Mouse (Mus musculus) neutrophil, adult 5-6 weeks (primary cell): ENCODE results near the gene Nlrx1. TPM values are rescaled to one million over a fixed set of nuclear protein-coding genes. Genes with fewer than 3 reads are reported as not detected.

Experiments
- ATAC-seq: fragments of 151-379, 151-347 bp; 2 replicates; pipeline ENCODE4 v1.8.0; 2017; ENCODE audit warnings: mild to moderate bottlenecking, moderate TSS enrichment; ENCODE audit not compliant: insufficient number of reproducible peaks, poor library complexity, low FRiP score, severe bottlenecking; ENCODE audit errors: extremely low read depth
- total RNA-seq: library from RNA; stranded (forward); fragments of 200-1000 nt; gene quantifications from 2 replicates; pipeline ENCODE4 v1.2.3, GENCODE M21; 2017

Gene Nlrx1
- total RNA-seq, 1 experiment from 2014 or later, result 12.6 TPM

DNA sequence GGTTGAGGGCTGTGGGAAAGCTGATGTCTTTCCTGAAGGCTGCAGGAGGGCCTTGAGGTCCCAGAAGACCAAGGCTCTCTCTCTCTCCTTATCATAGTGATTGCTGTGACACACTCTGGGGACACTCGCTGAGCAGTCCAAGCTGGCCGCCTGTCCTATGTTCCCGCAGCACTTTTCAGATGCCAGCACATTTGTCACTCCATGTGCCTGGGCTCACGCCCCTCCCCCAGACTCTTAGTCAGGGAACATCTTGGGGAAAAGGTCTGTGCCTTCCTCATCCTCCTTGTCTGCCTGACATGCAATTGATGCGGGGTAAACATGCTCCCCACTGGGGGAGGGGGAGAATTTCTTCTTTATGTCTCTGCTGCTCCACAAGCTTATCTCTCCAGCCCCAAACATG, 14.8 kb upstream of the Nlrx1 start:
- ATAC-seq, result no peak

DNA sequence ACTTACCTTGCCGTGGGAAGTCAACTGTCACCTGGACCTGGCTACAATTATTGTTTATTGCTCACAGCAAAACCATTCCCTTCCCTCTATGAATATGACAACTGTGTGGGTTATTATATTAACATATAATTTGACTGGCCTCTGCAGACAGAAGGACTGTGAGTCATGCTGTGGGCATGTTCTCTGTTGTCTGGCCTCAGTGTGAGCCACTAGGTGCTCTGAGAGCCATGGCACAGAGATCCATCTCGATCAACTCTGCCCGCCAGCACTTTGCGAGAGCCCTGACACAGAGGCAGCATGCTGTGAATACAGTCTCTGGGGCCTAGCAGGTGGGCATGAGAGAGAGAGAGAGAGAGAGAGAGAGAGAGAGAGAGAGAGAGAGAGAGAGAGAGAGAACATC, 1.6 kb upstream of the Nlrx1 start:
- ATAC-seq, result no peak

DNA sequence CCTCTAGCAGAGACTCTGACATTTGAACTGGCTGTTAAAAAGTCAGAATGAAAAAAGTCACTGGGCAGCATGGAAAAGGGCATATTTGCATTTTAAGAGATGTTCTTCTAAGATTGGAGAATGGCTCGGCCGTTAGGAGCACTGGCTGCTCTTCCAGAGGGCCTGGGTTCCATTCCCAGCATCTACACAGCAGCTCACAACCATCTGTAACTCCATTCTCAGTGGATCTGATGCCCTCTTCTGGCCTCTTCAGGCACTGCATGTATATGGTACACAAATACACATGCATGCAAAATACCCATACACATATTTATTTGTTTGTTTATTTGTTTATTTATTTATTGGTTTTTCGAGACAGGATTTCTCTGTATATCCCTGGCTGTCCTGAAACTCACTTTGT, 678 bp upstream of the Nlrx1 start:
- ATAC-seq, result no peak

DNA sequence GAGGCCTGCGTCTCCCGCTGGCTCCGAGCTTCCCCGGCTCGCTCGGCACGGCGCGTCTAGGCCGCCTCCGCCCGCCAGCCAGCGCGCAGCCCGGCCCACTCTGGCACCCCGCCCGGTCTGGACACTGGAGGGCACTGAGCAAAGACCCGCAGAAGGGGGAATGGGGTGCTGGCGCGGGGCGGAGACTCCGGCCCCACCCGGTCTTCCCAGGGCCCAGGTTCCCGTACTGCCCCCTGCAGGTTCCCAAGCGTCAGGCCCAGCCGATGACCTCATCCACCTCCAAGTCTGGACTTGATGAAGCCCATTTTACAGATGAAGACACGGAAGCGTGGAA, 405 bp downstream of the Nlrx1 start:
- ATAC-seq, result peak; percentile 80

DNA sequence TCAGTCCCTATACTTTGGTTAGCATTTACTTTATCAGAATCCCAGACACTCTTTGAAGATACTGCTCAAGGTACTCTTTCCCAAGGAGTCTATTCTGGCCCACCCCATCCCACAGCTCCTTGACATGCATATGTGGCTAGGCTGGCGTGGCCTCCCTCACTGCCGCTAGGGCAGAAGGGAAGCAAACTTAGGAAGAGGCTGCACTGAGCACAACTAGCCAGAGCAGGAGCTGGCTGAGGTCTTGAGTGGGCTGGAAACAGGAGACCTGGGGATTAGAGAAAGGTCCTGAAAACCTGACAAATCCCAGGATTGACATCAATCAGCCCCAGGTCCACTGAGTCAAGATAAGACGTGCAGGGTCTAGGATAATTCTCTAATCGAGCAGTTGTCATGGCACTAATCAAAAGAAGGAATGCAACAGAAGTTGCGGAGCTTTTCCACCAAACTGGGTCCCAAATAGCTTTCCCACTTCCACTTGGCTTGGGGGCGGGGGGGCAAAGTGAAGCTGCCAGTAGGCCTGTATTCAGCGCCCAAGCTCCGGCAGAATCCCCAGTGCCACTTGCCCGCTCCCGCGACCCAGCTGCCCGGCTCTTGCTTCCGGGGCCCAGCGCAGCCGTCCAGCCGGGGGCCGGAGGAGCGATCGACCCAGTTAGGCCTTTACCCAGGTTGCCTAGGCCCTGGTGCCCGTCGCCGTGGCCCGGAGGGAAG, 926 bp downstream of the Nlrx1 start:
- ATAC-seq, result 0 out of 2 replicates have a peak, but pooled peaks have one; percentile 4

DNA sequence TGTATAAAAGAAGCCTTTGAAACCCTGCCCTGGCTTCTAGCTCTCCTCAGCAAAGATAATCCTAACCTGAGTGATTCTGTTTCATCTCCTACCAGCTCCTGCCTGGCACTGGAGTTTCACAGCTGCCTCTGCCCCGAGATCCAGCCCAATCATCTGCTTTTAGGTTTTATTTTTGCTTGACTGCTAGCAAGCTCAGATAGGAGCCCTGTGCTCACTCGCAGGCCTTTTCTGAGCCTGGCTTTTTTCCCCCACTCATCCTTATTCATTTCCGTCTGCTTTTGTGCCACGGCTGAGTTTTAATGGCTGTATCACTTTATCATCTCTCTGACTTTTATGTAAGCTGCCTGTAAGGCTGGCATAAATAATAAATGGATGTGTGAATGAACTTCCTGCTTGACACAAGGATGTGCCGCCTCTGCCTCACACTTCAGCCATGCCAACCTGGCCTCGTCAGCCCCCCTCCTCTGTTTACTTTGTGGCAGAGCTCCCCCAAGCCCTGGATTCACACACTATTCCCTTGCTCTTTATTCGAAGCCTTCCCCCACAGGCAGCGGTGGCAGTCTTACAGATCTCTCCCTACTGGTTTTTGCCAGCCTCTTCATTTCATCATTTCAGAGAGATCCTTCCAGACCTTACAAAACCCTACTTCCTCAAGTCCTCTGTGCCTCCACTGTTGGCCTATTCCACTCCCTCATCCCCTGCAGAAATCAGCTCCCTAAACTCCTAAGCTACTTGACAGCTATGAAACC, 1.7 kb downstream of the Nlrx1 start:
- no peak for ATAC-seq

DNA sequence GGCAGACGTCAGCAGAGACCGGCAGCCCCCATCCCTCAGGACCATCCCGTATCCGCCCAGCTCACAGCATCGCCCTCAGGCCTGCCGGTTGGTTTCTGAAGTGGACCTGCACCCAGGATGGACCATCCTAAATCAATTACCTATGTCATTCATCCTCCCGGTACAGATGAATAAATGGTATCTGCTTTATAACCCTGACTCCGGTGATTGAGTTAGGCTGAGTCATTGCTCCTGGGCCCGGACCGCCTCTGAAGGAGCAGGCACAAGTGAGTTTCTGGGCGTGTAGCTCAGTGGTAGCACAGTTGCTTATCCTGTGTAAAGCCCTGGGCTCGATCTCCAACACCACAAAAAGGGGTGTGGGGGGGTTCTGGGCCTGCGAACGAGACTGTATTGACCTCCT, 7.0 kb downstream of the Nlrx1 start:
- no peak for ATAC-seq

DNA sequence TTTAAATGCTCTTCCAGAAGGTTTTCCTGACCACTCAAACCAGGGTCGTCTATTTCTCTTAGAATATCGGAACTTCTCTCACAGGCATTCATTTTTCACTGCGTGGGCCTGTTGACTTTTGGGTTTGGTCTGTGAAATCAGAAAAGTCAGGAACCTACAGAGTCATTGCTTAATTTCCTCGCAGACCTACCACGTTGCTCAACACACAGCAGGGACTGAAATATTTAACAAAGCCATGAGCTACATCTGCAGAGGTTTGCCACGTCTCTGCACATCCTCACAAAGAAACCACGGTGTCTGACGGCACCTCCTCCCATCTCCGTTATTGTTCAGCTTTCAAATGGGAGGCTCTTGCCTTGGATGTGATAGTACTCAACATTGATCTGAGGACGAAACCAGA, 9.4 kb downstream of the Nlrx1 start:
- ATAC-seq, result no peak

DNA sequence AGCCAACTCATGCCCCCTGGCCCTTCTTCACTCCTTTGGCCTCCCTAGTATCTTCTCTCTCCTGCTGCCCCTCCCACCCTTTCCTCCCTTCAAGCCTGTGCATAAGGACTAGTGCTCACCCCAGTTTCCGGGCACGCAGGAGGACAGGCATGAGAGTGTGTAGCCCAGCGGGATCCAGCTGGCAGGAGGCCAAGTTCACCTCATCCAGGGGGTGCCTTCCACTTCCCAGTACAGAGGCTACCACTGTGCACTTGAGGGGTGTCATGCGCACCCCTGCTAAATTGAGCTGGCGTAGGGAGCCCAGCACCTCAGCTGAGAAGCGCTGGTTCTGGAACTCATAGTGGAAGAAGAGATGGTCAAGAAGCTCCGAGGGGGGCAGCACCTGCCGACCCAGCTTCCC, 12.2 kb downstream of the Nlrx1 start:
- no peak for ATAC-seq

DNA sequence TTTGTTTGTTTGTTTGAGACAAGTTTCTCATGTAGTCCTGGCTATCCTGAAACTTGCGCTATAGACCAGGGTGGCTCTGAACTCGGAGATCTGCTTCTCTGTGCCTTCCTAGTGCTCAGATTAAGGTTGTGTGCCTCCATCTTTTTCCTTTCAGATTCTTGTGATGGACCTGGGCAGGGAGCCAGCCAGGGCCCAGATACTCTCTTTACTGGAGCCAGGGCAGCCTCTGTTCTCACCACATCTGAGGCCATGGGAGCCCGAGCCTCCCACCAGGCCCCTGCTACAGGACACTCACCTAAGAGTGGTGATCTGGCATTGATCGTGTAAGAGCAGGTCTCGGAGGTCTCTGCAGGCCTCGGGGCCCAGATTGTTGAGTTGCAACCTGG, 13.3 kb downstream of the Nlrx1 start:
- ATAC-seq, result no peak

DNA sequence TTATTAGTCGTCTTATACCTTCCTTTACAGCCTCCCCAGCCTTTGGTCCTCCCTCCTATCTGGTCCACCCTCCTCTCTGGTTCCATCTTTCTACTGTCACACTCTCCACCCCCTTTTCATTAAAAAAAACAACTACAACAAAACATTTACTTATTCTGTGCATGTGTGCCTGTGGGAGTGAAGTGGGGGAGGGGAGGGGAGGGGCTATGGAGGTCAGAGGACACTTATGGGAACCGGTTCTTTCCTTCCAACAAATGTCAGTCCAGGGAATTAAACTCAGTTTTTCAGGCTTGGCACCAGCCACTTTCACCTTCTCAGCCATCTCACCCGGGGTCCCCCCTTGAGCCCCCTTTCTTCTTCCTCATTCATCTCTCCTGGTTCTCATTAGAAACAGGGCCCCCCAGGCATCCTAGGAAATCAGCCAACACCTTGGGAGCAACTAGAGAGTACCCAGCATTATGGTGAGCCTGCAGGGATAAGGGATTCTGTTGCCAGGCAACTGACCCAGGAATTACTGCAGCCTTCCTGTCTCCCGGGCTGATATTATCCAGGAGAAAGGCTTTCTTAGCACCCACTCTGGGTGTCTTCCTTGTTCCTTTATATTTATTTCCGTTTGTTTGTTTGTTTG, 13.8 kb downstream of the Nlrx1 start:
- no peak for ATAC-seq

DNA sequence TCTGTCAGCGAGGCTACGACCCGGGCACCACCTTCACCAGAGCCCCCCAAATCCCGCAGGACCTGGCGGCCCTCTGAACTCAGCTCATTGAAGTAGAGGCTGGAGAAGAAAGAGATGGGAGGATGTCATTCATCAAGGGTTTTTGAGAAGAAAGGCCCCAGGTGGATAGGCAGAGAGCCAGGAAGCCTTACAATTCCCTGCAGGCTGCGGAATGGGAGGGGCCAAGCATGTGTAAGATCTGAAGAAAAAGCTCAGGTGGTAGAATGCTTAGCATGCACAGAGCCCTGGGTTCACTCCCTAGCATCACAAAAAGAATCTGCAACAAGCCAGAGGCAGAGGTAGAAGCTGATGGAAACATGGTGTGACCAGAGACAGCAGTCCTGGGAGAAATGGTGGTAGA, 15.0 kb downstream of the Nlrx1 start:
- ATAC-seq, result no peak

DNA sequence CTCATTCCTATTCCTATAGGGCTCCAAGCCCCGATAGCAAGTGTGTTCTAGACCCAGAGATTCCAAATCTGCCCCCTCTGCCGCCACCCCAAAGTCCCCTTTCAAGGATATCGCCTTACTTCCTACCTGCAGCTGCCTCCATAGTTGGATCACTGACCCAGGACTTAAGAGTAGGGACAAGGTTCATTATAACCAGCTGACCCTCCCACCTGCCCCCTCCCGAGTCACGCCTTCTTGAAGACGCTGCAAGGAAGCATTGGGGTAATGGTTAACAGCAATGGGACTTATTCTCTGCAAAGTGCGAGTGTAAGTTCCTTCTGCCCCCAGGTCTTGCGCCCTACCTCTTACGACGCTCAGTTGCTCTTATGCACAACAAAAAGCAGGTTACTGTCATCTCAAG, 17.1 kb downstream of the Nlrx1 start, which contains the start of gene Pdzd3:
Gene Pdzd3 (minus strand): TSS at position 158 of the 400 bp plus-strand sequence.
- no peak for ATAC-seq

DNA sequence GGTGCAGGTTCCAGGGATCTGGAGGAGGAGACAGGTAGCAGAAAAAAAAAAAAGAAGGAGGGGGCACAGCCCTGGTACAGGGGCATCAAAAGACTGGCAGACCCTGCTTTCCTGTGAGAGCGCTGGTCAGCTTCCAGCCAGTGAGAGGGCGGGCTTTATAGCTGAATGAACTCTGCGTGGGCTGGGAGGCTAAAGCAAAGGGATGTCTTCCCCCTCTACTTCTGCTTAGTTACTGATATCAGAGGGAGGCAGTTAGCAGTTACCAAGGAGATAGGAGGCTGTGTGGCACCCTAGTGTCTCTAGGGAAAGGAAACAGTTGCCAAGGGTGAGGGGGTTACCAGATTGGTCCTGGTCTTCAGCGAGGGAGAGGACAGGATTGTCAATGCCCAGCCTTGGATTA, 18.0 kb downstream of the Nlrx1 start:
- no peak for ATAC-seq

DNA sequence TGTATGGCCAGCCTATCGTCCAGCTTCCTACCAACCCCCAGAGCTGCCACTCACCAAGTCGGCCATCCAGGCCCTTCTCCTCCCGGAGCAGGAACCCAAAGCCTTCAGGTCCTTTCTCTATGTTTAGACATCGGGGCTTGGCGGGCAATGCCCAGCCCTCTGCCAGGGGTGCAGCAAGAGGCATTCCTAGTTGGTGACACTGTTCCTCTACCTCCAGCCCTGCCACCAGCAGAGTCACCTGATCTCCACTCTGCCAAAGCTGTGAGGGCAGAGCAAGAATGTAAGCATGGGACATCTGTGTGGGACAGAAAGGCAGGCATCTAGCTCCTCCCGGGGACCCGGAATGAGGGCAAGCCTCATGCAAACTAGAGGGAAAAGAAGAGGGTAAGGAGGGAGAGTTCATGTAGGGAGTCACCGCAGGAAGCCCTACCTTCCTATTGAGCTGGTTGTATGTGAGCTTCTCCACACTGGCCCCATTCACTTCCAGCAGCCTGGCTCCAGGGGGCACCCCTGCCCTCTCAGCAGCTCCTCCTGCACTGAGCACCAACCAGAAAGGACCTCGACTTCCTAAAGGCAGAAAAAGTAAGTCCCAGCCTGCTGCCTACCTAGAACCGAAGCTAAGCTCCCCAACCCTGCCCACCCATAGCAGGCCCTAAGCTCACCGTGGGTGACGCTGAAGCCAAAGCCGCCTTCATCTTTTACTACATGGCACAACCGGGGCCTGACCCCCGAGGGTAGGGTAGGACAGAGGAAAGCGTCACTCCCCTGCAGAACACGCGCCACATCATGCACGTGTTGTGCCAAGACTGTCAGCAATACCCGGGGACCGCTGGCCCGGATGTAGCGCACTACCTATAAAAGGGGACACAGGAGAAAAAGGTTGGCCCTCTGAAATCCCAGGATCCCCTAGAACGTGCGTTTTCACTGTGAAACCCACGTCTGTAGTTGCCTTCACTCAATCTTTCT, 18.9 kb downstream of the Nlrx1 start:
- peak; percentile 67; the same call in 1 of the 2 replicates for ATAC-seq

DNA sequence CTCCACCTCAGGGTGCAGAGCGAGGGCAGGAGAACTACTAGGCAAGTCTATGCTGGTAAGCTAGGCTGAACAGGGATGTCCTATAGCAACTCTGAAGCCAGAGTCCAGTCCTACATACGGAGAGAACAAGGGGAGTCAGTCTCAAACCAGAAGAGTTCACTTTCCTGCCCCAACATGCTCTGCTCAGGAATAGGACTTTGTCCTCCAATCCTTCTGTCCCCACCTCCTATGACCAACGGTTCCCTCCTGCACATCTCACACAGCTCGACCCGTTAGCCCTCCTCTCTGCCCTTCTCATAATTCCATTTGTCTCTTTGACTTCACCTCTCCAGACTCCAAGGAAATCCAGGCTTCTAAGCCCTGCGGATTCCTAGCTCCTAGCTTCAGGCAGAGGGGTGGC, 20.5 kb downstream of the Nlrx1 start:
- ATAC-seq, result no peak

DNA sequence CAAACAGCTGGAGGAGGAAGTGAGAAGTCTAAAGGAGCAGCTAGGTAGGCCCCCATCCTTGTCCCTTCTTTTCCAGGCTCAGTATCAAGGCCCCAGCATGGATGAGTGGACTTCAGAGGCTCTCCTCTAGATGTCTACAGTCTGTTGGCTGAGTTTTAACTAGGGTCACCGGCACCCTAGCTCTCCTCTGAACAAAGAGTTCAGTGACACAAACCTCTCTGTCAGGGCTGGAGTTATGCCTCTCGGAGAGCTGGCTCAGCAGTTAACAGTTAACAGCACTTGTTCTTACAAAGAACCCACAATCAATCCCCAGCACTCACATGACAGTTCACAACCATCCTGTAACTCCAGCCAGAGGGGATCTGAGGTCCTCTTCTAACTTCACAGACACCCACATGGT, 24.8 kb downstream of the Nlrx1 start:
- no peak for ATAC-seq

DNA sequence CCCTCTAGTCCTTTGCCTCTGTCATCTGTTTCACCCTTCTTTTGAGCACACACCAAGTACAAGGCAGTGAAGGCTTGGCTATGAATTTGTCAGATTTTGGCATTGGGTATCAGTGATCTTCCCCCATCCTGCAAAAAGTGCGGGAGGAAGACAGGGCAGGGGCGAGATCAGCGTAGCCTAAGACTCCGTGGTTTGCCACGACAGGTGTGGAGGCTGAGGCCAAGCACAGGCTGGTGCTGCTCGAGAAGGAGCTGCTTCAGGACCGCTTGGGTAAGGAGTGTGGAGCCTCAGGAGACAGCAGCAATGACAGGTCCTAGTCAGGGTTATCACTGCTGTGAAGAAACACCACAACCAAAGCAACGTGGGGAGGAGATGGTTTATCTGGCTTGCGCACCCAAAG, 27.0 kb downstream of the Nlrx1 start:
- no peak for ATAC-seq

DNA sequence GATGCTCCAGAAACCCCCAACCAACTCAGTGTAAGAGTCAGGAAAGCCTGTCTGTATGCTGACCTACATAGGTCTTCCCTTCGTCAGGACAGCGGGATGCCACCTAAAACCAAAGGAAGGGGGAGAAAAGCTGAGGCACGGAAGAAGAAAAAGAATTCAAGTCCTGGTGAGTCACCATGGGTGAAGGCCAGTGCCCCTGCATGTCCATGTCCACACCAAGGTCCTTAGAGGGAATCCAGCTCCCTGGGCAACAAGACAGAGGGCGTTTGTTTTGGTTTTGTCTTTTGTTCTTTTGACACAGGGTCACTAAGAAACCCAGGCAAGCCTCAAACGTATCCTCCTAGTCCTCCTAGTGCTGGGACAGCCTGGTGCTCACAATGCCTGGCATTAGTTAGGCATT, 27.5 kb downstream of the Nlrx1 start:
- no peak for ATAC-seq
